11 mouse cellular contexts compared by ENCODE assay signal in the genomic region with DNA sequence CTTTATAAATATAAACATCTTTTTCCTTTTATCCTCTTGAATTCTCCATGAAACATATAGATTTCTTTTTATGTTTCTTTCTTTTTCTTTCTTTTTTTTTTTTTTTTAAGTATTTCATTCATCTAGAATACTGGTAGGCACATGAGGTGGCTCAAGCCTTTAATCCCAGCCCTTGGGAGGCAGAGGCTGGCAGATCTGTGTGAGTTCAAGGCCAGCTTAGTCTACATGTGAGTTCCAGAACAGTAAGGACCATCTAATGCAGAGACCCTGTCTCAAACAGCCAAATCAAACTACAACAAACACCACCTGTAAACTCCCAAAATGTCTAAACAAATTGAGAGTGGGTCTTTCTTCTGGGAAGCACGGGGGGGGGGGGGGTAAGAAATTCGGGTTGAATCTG. TPM values are rescaled to one million over a fixed set of nuclear protein-coding genes. Genes with fewer than 3 reads are reported as not detected.
DNase-seq lines count a peak whose midpoint lies in the region; ATAC-seq and TF ChIP-seq lines count a peak whose summit lies in the region.
"Had no signal": no experiment of that assay in that cellular context is flagged by ENCODE, and none has a peak within 500 bp of the region (broad histone marks: within the 10 kb centered on the region; RNA-seq: fewer than 3 reads in every experiment).

No protein-coding gene starts in this region.

- peak overlapping the region; percentile 84 for H3K4me2 ChIP-seq in lung, embryonic 16.5 days (ENCODE audit: low read depth, low read length)
- H3K4me2 ChIP-seq in hindbrain, embryonic 16.5 days (ENCODE audit: low read length), result peak overlapping the region; percentile 77; the same call in 1 of the 2 replicates
- no peak overlapping the region for H3K4me2 ChIP-seq in myocyte (ENCODE audit: low read depth)

- no peak overlapping the region for H3K4me3 ChIP-seq in lung, embryonic 16.5 days (ENCODE audit: low read length)
- no peak overlapping the region for H3K4me3 ChIP-seq in hindbrain, embryonic 16.5 days (ENCODE audit: low read length)
- H3K4me3 ChIP-seq in myocyte, result peak overlapping the region; percentile 35

- H3K9ac ChIP-seq in lung, embryonic 16.5 days (ENCODE audit: low read length), result no peak overlapping the region
- no peak overlapping the region; the same call in 1 of the 2 replicates for H3K9ac ChIP-seq in hindbrain, embryonic 16.5 days (ENCODE audit: low read depth, low read length)

- no peaks in the 10 kb centered on the region for H3K9me3 ChIP-seq in lung, embryonic 16.5 days (ENCODE audit: control insufficient read depth, low read length)
- H3K9me3 ChIP-seq in hindbrain, embryonic 16.5 days (ENCODE audit: control insufficient read depth, low read length), result no peaks in the 10 kb centered on the region
- H3K9me3 ChIP-seq: stomach, embryonic 15.5 days had no signal

- H3K36me3 ChIP-seq in lung, embryonic 16.5 days (ENCODE audit: control insufficient read depth, insufficient read depth, low read length), result no peaks in the 10 kb centered on the region
- H3K36me3 ChIP-seq in hindbrain, embryonic 16.5 days (ENCODE audit: control insufficient read depth, insufficient read depth, low read length), result no peaks in the 10 kb centered on the region
- no peaks in the 10 kb centered on the region for H3K36me3 ChIP-seq in myocyte (ENCODE audit: control insufficient read depth, insufficient read depth)
- H3K36me3 ChIP-seq: stomach, embryonic 15.5 days had no signal

- no peak for ATAC-seq in lung, embryonic 16.5 days (ENCODE audit: low read depth)
- no peak for ATAC-seq in hindbrain, embryonic 16.5 days

- H3K27ac ChIP-seq in lung, embryonic 16.5 days (ENCODE audit: low read length), result no peak overlapping the region
- H3K27ac ChIP-seq in hindbrain, embryonic 16.5 days (ENCODE audit: low read depth, low read length), result no peak overlapping the region; the same call in 1 of the 2 replicates

- H3K79me2 ChIP-seq in myocyte (ENCODE audit: control insufficient read depth, insufficient read depth), result peaks cover 26% of the 10 kb centered on the region

- peak; percentile 72 for DNase-seq in heart, adult 11 months
- no peak for DNase-seq in heart, adult 9 months (ENCODE audit: low spot score in 2 of 2)
- DNase-seq in lung, postnatal 4 days, result no peak
- no peak for DNase-seq in retina, postnatal 1 day
- no peak for DNase-seq in adrenal gland, postnatal 10 days
- DNase-seq: cerebellum, adult 11-12 months; kidney, adult 11 months had no signal

- peaks cover 12% of the 10 kb centered on the region for H3K4me1 ChIP-seq in lung, embryonic 16.5 days (replicated peaks; ENCODE audit: control insufficient read depth, insufficient read depth, low read length)
- peaks cover 17% of the 10 kb centered on the region for H3K4me1 ChIP-seq in hindbrain, embryonic 16.5 days (ENCODE audit: control insufficient read depth, insufficient read depth, low read depth, low read length)

- no peak overlapping the region for H3ac ChIP-seq in myocyte (ENCODE audit: control insufficient read depth, insufficient read length)

- no peaks in the 10 kb centered on the region for H3K27me3 ChIP-seq in lung, embryonic 16.5 days (ENCODE audit: control insufficient read depth, insufficient read depth, low read depth, low read length)
- H3K27me3 ChIP-seq in hindbrain, embryonic 16.5 days (replicated peaks; ENCODE audit: control insufficient read depth, insufficient read depth, low read length), result no peaks in the 10 kb centered on the region
- H3K27me3 ChIP-seq in myocyte (ENCODE audit: control insufficient read depth, insufficient read depth, insufficient read length), result no peaks in the 10 kb centered on the region
- H3K27me3 ChIP-seq: stomach, embryonic 15.5 days had no signal

- whole genome bisulfite sequencing in lung, embryonic 16.5 days, result 4% methylated on average over 2 of the region's 2 CpGs
- 0% methylated on average over 1 of the region's 2 CpGs for WGBS in hindbrain, embryonic 16.5 days

- TF ChIP-seq POLR2A in myocyte (IDR thresholded peaks at IDR 0.05; ENCODE audit: insufficient read length, low read depth), result no peak

TF ChIP-seq in myocyte, 11 proteins besides CTCF, POLR2A, EP300 and RAD21:
- TF ChIP-seq MAX (IDR thresholded peaks at IDR 0.05; ENCODE audit: low read depth), result no peak
- no peak for TF ChIP-seq SRF (IDR thresholded peaks at IDR 0.05; ENCODE audit: control insufficient read depth, insufficient read length, low read depth)

RNA-seq across cellular contexts. Expression of gene Zbtb18, which starts 1.7 kb away (rescaled TPM):
- polyA plus RNA-seq in lung, embryonic 16.5 days (2015; fragmentation: Nextera tagmentation; extraction: Ambion mirVana), result 1.6 and 2.2 TPM in 2 replicates
- 10.5 and 15.4 TPM in 2 replicates for polyA plus RNA-seq in hindbrain, embryonic 16.5 days (2015; fragmentation: Nextera tagmentation; extraction: Ambion mirVana)
- 54.3 TPM for polyA plus RNA-seq in myocyte (2012; fragmentation: generic; extraction: Trizol)
- total RNA-seq in adrenal gland, postnatal 10 days (2021), result 10 to 100 TPM; 27.9 to 38.6 TPM
